Mouse (Mus musculus): ENCODE measurements around the gene Tmem120b. TPM values are rescaled to one million over a fixed set of nuclear protein-coding genes. Genes with fewer than 3 reads are reported as not detected.

Tmem120b gene
- polyA plus RNA-seq, 1 experiment from 2014 or later: 5.4 TPM

DNA sequence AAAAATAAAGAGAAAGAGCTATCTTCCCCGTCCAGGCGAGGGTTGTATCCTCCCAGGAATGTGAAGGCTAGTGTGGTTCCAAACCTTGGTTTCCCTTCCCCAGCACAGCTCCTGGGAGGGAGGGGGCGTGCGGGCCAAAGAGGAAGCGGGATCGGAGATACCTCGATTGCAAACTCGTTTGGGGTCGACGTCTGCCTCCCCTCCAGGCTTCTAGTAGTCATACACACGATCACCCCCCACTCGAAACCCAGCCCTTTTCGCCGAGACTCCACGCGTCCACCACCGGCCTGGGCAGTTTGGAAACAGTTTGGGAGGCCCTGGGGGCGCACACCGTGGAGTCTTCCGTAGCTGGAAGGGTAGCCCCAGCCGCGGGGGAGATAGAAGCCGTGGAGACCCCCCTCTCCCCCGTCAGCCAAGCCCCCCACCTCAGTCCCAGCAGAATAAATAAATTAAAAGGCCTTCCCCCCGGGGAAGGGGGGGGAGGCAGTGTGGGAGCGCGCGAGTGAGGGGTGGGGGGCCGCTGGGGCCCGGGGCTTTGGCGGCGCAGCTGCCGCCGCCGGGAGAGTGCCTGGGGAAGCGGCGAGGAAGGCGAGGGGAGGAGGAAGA lies 73.4 kb downstream of the Tmem120b start:
- peaks cover 5% of the 10 kb centered on the region; the same call in 1 of the 2 replicates for H3K36me3 ChIP-seq (ENCODE audit: inconsistent target)
- WGBS (ENCODE audit: missing documents): 1% methylated on average over 33 of the region's 38 CpGs
- peaks cover 64% of the 10 kb centered on the region for H3K79me2 ChIP-seq (ENCODE audit: inconsistent target)

DNA sequence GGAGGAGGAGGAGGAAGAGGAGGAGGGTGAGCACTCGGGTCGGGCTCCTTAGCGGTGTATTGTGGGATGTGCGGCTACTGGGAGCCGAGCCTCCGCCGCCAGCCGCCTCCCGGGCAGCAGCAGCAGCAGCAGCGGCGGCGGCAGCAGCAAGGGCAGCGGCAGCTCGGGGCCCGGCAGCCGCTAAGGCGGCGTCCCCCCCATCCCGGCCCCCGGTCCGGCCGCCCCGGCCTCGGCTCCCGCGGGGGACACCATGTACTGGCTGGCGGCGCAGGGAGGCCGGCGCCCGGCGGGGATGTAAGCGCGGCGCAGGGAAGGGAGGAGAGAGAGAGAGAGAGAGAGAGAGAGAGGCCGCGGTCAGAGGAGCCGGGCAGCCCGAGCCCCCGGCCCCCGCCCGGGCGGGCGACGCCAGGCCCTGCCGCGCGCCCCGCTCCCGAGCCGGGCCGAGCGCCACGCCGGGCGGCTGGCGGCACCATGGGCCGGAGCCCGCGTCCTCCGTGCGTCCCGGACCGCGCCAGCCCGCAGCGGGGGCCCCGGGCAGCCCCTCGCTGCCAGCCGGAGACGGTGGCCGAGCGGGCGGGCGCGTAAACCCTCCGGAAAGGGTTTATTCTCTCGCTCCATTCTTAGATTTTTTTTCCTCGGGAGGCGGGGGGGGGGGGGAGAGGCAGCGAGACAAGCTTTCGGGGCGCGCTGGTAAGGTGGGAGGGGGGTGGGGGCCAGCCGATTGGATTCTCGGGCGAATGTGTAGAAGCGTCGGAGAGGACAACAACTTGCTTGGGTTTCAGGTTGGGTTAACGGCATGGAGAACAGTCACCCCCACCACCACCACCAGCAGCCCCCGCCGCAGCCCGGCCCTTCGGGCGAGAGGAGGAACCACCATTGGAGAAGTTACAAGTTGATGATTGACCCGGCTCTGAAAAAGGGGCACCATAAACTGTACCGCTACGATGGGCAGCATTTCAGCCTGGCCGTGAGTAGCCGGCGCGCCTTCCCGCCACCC lies 74.2 kb downstream of the Tmem120b start, which contains the start of gene Setd1b:
Gene Setd1b, plus strand, starts transcription at position 33 of the 997 bp plus-strand sequence.
- Histone ChIP-seq H3K79me2 (ENCODE audit: inconsistent target) (peaks cover 66% of the 10 kb centered on the region), H3K27ac (peak within 1 kb of the TSS; percentile 100), H3K4me3 (ENCODE audit: inconsistent target) (peak within 1 kb of the TSS; percentile 82), H3K36me3 (ENCODE audit: inconsistent target) (peaks cover 13% of the 10 kb centered on the region)
- WGBS (ENCODE audit: missing documents): under 1% methylated on average over 81 of the region's 103 CpGs

More for the DNA sequence above, 73.4 kb downstream of the Tmem120b start:
- peak overlapping the region; percentile 52 for H3K4me3 ChIP-seq (ENCODE audit: inconsistent target)
- peak overlapping the region; percentile 100 for H3K27ac ChIP-seq

DNA sequence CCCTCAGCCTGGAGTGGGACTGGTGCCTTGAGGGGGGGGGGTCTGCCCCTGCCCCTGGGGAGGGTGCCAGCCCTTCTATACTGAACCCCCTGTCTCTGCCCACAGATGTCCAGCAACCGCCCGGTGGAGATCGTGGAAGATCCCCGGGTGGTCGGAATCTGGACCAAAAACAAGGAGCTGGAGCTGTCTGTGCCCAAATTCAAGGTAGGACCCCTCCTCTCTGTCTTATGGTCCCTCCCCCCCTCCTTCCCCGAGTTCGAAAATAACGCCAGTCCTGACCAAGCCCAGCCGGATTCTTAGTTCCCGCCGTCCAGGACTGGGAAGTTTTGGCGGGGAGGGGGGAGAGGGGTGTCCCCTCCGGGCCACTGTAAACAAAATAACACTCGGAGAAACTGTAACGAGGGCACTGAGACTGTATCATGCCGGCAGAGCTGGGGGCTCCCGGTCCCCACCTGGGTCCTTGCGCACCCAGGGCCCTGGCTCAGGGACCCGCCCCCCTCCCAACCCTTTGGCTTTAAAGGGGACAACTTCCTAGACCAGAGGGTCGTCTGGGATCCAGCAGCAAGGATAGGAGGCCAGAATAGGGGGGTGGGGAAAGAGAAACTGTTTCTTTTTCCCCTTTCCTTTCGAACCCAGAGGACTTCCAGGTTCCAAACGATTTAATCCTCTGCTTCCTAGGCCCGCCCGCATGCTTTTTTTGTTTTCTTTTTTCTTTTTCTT lies 75.2 kb downstream of the Tmem120b start:
- Histone ChIP-seq H3K36me3 (ENCODE audit: inconsistent target) (peaks cover 20% of the 10 kb centered on the region), H3K79me2 (ENCODE audit: inconsistent target) (peaks cover 76% of the 10 kb centered on the region), H3K27ac (peak overlapping the region; percentile 81), H3K4me3 (ENCODE audit: inconsistent target) (peak overlapping the region; percentile 82)
- WGBS (ENCODE audit: missing documents): 3% methylated on average over 23 of the region's 24 CpGs

DNA sequence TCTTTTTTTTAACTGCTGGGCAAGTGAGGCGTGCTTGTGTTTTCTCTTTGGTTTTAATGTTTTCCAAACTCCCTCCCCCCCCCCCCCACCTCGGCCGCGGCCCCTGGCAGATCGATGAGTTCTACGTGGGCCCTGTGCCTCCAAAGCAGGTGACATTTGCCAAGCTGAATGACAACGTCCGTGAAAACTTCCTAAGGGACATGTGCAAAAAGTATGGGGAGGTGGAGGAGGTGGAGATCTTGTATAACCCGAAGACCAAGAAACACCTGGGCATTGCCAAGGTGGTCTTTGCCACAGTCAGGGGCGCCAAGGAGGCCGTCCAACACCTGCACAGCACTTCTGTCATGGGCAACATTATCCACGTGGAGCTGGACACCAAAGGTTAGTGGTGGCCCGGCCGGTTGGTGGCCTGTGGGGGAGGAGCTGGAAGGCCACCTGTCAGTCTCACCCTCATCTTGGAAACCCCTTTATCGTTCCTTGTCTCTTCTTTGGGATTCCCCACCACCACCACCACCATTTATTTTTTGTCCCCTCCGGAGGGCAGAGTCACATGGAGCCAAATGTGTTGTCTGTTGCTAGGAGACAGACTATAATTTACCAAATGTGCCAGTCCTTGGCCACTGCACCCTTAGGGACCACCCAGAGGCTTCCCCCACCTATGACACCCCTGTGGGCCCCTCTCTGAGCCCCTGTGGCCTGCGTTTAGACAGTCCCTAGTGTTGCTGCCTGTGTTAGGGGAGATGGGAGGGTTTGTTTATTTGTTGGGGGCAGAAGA lies 75.9 kb downstream of the Tmem120b start:
- peak overlapping the region; percentile 81 for H3K27ac ChIP-seq
- peaks cover 82% of the 10 kb centered on the region for H3K79me2 ChIP-seq (ENCODE audit: inconsistent target)
- H3K36me3 ChIP-seq (ENCODE audit: inconsistent target): peaks cover 26% of the 10 kb centered on the region
- WGBS (ENCODE audit: missing documents): 5% methylated on average over 16 of the region's 17 CpGs
- H3K4me3 ChIP-seq (ENCODE audit: inconsistent target): peak overlapping the region; percentile 82

DNA sequence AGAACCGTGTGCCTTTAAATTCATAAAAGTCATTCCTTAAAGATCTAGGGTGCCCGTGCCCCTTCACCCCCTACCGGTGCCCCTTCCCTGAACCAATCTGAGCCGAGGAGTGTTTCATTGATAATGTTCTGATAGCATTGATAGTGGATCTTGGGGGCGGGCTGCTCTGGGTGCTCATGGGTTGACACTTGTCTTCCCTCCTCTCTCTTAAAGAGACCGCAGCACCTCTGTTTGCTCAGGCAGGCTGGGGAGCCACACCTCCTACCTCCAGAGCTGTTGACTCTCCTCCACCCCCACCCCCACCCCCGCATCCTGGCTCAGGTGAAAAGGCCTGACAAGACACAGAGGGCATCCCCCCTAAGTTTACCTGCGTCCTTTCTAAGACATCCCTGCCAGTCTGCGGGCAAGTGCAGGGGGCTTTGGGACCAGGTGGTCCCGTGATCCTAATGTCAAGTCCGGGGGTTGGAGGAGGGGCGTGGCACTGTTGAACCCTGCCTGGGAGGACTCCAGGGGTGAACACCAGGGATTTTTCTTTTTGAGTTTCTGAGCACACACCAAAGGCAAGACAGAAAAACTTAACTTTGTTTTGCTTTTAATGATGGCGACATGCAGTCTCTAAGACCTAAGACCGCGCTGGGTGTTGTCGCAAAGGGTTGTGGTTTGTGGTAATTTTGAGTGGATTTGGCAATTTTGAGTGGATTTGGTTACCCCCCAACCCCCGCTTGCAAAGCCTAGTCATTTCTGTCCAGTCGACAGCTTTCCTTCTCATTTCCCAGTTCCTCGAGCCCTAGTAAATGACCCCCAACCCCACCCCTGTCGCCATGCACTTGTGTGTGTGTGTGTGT lies 76.8 kb downstream of the Tmem120b start:
- peak overlapping the region; percentile 82 for H3K4me3 ChIP-seq (ENCODE audit: inconsistent target)
- 14% methylated on average over 17 of the region's 20 CpGs for WGBS (ENCODE audit: missing documents)
- H3K79me2 ChIP-seq (ENCODE audit: inconsistent target): peaks cover 82% of the 10 kb centered on the region
- peak overlapping the region; percentile 17 for H3K27ac ChIP-seq
- peaks cover 26% of the 10 kb centered on the region for H3K36me3 ChIP-seq (ENCODE audit: inconsistent target)

DNA sequence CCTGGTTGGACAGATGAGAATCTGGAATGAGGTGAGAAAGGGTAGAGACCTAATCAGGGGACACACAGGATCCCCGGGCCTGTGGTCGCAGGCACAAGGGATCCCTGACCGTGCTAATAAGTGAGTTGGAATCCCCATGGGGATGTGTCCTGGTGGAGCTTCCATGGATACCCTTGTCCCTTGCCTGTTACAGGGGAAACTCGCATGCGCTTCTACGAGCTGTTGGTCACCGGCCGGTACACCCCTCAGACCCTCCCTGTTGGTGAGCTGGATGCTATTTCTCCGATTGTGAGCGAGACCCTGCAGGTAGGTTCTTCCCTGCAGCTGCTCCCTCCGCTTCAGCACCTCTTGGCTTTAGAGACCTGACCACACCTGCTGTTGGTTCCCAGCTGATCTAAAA lies 78.1 kb downstream of the Tmem120b start:
- no peak overlapping the region for H3K4me3 ChIP-seq (ENCODE audit: inconsistent target)
- peaks cover 26% of the 10 kb centered on the region for H3K36me3 ChIP-seq (ENCODE audit: inconsistent target)
- 93% methylated on average over 11 of the region's 11 CpGs for WGBS (ENCODE audit: missing documents)
- H3K79me2 ChIP-seq (ENCODE audit: inconsistent target): peaks cover 88% of the 10 kb centered on the region
- no peak overlapping the region for H3K27ac ChIP-seq

DNA sequence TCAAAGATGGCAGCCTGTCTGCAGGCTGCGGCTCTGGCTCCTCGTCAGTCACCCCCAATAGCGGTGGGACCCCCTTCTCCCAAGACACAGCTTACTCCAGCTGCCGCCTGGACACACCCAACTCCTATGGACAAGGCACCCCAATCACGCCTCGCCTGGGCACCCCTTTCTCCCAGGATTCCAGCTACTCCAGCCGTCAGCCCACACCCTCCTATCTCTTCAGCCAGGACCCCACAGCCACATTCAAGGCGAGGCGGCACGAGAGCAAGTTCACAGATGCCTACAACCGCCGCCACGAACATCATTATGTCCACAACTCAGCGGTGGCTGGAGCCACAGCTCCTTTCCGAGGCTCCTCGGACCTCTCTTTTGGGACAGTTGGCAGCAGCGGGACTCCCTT lies 79.4 kb downstream of the Tmem120b start:
- Histone ChIP-seq H3K36me3 (ENCODE audit: inconsistent target) (peaks cover 26% of the 10 kb centered on the region), H3K79me2 (ENCODE audit: inconsistent target) (peaks cover 100% of the 10 kb centered on the region), H3K27ac (no peak overlapping the region), H3K4me3 (ENCODE audit: inconsistent target) (no peak overlapping the region)
- WGBS (ENCODE audit: missing documents): 93% methylated on average over 17 of the region's 17 CpGs

DNA sequence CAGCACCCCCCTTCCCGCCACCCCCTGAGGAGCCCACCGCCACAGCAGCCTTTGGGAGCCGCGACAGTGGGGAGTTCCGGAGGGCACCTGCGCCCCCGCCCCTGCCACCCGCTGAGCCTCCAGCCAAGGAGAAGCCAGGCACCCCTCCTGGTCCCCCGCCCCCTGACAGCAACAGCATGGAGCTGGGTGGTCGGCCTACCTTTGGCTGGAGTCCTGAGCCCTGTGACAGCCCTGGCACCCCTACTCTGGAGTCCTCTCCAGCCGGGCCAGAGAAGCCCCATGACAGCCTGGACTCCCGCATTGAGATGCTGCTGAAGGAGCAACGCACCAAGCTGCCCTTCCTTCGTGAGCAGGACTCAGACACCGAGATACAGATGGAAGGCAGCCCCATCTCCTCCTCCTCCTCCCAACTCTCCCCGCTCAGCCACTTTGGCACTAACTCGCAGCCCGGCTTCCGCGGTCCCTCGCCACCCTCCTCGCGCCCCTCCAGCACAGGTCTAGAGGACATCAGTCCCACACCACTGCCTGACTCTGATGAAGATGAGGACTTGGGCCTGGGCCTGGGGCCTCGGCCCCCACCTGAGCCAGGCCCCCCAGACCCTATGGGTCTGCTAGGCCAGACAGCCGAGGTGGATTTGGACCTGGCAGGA lies 80.0 kb downstream of the Tmem120b start:
- WGBS (ENCODE audit: missing documents): 94% methylated on average over 19 of the region's 25 CpGs
- Histone ChIP-seq H3K79me2 (ENCODE audit: inconsistent target) (peaks cover 100% of the 10 kb centered on the region), H3K27ac (no peak overlapping the region), H3K36me3 (ENCODE audit: inconsistent target) (peaks cover 26% of the 10 kb centered on the region), H3K4me3 (ENCODE audit: inconsistent target) (no peak overlapping the region)

DNA sequence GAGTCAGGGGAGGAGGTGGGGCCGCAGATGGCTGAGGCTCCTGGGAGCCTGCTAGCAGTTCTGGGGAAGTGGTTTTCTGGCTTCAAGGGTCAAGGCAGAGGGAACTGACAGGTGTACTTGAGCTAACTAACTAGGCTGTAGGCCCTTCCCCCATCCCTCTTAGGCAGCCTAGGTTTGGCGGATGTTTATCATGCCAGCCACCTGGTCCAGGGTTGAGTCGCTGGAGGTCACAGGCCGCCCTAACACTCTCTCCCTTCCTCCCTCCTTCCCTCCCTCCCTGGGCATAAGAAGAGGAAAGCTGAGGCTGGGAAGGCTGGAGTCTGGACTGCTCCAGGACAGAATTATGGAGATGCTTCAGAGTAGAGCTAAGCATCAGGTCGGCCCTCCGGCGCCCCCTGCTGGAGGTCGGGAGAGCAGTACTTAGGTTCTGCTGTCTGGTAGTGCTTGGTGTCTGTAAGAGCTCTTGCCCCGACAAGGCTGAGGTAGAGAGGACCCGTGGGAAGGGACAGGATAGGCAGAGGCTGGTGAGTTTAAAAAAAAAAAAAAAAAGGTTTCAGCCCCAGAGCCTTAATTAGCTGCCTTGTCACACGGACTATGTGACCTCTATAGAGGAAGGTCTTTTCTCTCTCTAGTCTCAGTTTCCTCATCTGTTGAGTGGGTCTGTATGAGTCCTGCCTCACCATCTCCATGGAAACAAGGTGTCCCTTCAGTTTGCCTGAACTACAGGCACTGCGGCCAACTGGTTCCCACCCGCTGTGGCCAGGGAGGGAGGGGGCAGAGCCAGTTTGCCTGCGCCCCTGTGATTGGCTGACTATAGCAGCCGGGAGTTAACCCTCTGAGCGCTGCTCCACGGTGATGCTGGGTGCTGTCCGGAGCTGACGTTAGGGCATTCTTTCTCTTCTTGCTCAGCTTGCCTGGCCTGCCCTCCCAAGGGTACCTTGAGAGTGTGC lies 81.5 kb downstream of the Tmem120b start:
- peaks cover 39% of the 10 kb centered on the region for H3K36me3 ChIP-seq (ENCODE audit: inconsistent target)
- peak overlapping the region; percentile 57 for H3K27ac ChIP-seq
- H3K79me2 ChIP-seq (ENCODE audit: inconsistent target): peaks cover 100% of the 10 kb centered on the region
- peak overlapping the region; percentile 32 for H3K4me3 ChIP-seq (ENCODE audit: inconsistent target)
- 7% methylated on average over 19 of the region's 19 CpGs for WGBS (ENCODE audit: missing documents)

DNA sequence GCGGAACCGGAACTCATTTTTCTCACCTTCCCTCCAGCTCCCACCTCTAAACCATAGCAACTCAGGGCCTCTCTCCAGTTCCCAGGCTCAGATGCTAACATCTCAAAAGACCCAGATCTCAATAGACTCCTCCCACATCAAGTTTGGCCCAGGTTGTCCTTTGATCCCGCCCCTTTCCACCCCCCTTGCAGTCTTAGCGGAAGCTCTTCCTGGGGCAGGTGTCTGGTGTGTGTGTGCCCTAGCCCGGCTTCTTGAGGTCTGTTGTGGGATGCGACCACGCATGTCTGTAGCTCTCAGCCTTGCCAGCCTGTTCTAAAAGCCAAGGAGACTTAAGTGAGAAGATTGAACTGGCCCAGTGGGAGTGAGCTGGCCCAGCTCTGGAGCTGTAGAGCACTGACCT lies 82.4 kb downstream of the Tmem120b start:
- WGBS (ENCODE audit: missing documents): 3% methylated on average over 7 of the region's 7 CpGs

DNA sequence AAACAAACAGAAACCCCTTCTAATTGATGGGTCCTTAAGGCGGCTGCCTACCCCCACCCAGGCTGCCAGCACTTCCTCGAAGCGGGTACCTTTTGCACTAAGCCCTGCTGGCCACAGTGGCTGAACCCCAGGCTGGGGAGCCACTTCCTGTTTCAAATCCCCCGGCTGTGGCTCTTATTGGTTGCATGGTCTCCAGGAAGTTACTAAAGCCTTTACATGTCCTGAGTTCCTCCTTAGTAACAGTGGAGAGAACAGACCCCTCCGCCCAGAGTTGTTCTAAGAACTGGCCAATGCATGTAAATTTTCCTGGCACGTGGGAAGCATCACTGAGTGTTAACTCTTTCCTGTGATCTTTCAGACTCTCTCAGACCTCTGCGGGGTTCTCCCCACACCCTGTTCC lies 82.9 kb downstream of the Tmem120b start:
- peak overlapping the region; percentile 57 for H3K27ac ChIP-seq
- peaks cover 94% of the 10 kb centered on the region for H3K79me2 ChIP-seq (ENCODE audit: inconsistent target)
- WGBS (ENCODE audit: missing documents): 3% methylated on average over 6 of the region's 7 CpGs
- peak overlapping the region; percentile 32 for H3K4me3 ChIP-seq (ENCODE audit: inconsistent target)
- H3K36me3 ChIP-seq (ENCODE audit: inconsistent target): peaks cover 45% of the 10 kb centered on the region

More for the DNA sequence above, 82.4 kb downstream of the Tmem120b start:
- Histone ChIP-seq H3K79me2 (ENCODE audit: inconsistent target) (peaks cover 94% of the 10 kb centered on the region), H3K4me3 (ENCODE audit: inconsistent target) (peak overlapping the region; percentile 32), H3K27ac (peak overlapping the region; percentile 57), H3K36me3 (ENCODE audit: inconsistent target) (peaks cover 41% of the 10 kb centered on the region)

All from macrophage (primary cell).